Mouse (Mus musculus) heart, adult 2 months (tissue): ENCODE measurements around the gene Rragd. TPM values are rescaled to one million over a fixed set of nuclear protein-coding genes. Genes with fewer than 3 reads are reported as not detected.

Source experiments
- DNase-seq, 2 experiments: peaks; one replicate each; pipeline ENCODE4 v3.0.0; 2021
- H3K27ac ChIP-seq: fragments of 200-600 bp; 2 replicates; pipeline ENCODE4 v1.8.1; 2022
- H3K27me3 ChIP-seq: fragments of 200-500 bp; 2 replicates; pipeline ENCODE4 v1.6.1; 2012; ENCODE audit warnings: mild to moderate bottlenecking, low read length, inconsistent platforms, mixed read lengths; ENCODE audit not compliant: control insufficient read depth, insufficient read depth
- H3K36me3 ChIP-seq: fragments of 200-500 bp; 2 replicates; pipeline ENCODE4 v1.6.1; 2012; ENCODE audit warnings: low read length, inconsistent platforms; ENCODE audit not compliant: control insufficient read depth, insufficient read depth
- H3K4me1 ChIP-seq: fragments of 200-500 bp; 2 replicates; pipeline ENCODE4 v1.6.1; 2011; ENCODE audit warnings: low read length; ENCODE audit not compliant: control insufficient read depth, insufficient read depth
- H3K4me3 ChIP-seq: fragments of 200-600 bp; 2 replicates; pipeline ENCODE4 v1.8.1; 2022
- H3K79me2 ChIP-seq: fragments of 200-500 bp; replicated peaks from 2 replicates; pipeline ENCODE4 v1.6.1; 2012; ENCODE audit warnings: mild to moderate bottlenecking, inconsistent platforms, low read length, moderate library complexity, mixed read lengths; ENCODE audit not compliant: control insufficient read depth, insufficient read depth
- H3K9ac ChIP-seq: fragments of 200-500 bp; 2 replicates; pipeline ENCODE4 v1.6.1; 2012; ENCODE audit warnings: low read depth, mild to moderate bottlenecking, control low read depth, inconsistent platforms, low read length, mixed read lengths
- CTCF ChIP-seq: fragments of 200-600 bp; IDR thresholded peaks from 2 replicates; pipeline ENCODE4 v1.8.1; 2022; ENCODE audit warnings: antibody characterized with exemption, mild to moderate bottlenecking, moderate library complexity
- EP300 ChIP-seq: fragments of 200-500 bp; IDR thresholded peaks from 2 replicates; pipeline ENCODE4 v1.6.1; 2011; ENCODE audit warnings: low read depth, low read length, control low read depth; ENCODE audit not compliant: insufficient read depth
- POLR2A ChIP-seq: fragments of 200-500 bp; IDR thresholded peaks from 2 replicates; pipeline ENCODE4 v1.6.1; 2011; ENCODE audit warnings: mild to moderate bottlenecking, low read depth, low read length, control low read depth; ENCODE audit not compliant: insufficient read depth
- WGBS: fragments of 180-500 bp; shearing (Covaris S2); methylation state at CpG from one replicate; pipeline ENCODE4 v1.1.7; 2018; 5-methylcytosine and 5-hydroxymethylcytosine counted together
- intact Hi-C: fragments of 180-260 bp; cut with DNase I; formaldehyde crosslinking; loops from one replicate; pipeline ENCODE4 v1.15.1; 2025
- polyA plus RNA-seq: library from polyadenylated mRNA; depleted of rRNA; stranded (reverse); fragments of >200 nt; gene quantifications from 2 replicates; pipeline ENCODE4 v1.2.3, GENCODE M21; 2012
- total RNA-seq, 2 experiments: library from RNA; stranded (reverse); gene quantifications; 2 replicates each; pipeline ENCODE4 v1.2.3; 2021

Rragd gene
- total and polyA plus RNA-seq, 3 experiments: 30.5 to 101 (median 81.2) TPM

DNA sequence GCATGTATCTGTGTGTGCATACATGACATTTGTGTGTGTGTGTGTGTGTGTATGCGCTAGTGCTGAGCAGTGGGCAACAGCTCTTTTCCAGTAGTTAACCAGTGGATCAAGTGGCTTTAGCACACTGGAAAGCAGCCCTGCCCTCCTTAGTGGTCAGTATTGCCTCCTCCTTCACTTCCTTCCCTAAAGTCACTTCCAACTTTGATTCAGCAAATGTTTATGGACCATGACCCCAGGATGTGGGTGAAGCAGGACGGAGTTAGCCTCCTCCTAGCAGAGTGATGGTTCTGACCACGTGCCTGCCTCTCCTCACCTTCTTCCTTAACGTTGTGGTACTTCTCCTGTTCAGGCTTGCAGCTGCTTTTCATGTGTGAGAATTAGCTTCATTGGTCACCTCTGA lies 57.0 kb downstream of the Rragd start:
- no peaks in the 10 kb centered on the region for H3K4me1 ChIP-seq
- intact Hi-C loops: loop anchor here (10.0 kb wide), 1 partner anchor 385 kb away; the partner anchor contains the start of gene Mdn1
- H3K27me3 ChIP-seq: no peaks in the 10 kb centered on the region
- peaks cover 6% of the 10 kb centered on the region; the same call in 1 of the 2 replicates for H3K79me2 ChIP-seq
- no peak overlapping the region for H3K27ac ChIP-seq
- H3K36me3 ChIP-seq: peaks cover 5% of the 10 kb centered on the region; the same call in 1 of the 2 replicates
- TF ChIP-seq CTCF (no peak), EP300 (no peak), POLR2A (no peak)
- H3K9ac ChIP-seq: no peak overlapping the region
- DNase-seq: no peak
- no peak overlapping the region for H3K4me3 ChIP-seq
- WGBS: 54% methylated on average over 4 of the region's 4 CpGs

DNA sequence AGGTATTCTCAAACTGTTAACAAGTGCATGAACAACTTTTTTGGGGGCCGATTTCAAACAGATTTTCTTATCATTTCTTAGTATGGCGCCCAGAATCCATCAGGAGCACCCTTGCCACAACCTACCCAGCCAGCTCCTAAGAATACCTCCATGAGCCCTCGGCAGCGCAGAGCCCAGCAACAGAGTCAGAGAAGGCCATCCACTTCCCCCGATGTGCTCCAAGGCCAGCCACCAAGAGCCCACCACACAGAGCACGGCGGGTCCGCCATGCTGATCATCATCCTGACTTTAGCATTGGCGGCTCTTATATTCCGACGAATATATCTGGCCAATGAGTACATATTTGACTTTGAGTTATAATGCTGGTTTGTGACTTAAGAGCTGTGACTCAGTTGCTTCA lies 66.8 kb downstream of the Rragd start:
- no peak overlapping the region for H3K27ac ChIP-seq
- H3K36me3 ChIP-seq: peaks cover 4% of the 10 kb centered on the region
- no peak for TF ChIP-seq EP300
- H3K4me1 ChIP-seq: no peaks in the 10 kb centered on the region
- no peak overlapping the region for H3K9ac ChIP-seq
- no peaks in the 10 kb centered on the region for H3K79me2 ChIP-seq
- intact Hi-C loops: no loop called here
- DNase-seq: no peak
- H3K4me3 ChIP-seq: no peak overlapping the region
- H3K27me3 ChIP-seq: no peaks in the 10 kb centered on the region
- 94% methylated on average over 11 of the region's 11 CpGs for WGBS

DNA sequence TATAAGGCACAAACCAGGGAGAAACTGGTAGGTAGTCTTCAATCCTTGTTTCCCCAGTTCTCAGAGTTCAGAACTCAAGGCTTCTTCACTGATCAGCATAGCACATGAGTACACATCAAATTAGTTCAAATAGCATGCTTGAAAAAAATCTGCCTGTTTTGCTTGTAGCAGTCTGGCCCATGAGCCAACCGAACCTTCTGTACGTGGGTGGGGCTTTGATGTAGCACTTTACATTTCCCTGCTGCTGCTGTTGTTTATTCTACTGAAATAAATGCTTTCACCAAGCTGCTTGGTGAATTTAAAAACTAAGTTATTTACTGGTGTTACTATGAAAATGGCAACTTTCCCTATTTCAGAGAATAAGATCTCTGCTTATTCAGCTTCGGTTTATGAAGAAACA lies 69.2 kb downstream of the Rragd start:
- WGBS: 87% methylated on average over 3 of the region's 3 CpGs
- intact Hi-C loops: loop anchor here (5.0 kb wide), 1 partner anchor 65 kb away; no protein-coding TSS in a partner anchor
- no peak overlapping the region for H3K27ac ChIP-seq
- no peak overlapping the region for H3K9ac ChIP-seq
- no peak for DNase-seq
- H3K4me1 ChIP-seq: 0 out of 2 replicates have a peak, but pooled peaks cover under 1% of the 10 kb centered on the region
- H3K79me2 ChIP-seq: no peaks in the 10 kb centered on the region
- H3K4me3 ChIP-seq: no peak overlapping the region
- TF ChIP-seq CTCF: no peak
- TF ChIP-seq EP300: no peak
- TF ChIP-seq POLR2A: no peak
- H3K27me3 ChIP-seq: no peaks in the 10 kb centered on the region
- H3K36me3 ChIP-seq: peaks cover 3% of the 10 kb centered on the region

DNA sequence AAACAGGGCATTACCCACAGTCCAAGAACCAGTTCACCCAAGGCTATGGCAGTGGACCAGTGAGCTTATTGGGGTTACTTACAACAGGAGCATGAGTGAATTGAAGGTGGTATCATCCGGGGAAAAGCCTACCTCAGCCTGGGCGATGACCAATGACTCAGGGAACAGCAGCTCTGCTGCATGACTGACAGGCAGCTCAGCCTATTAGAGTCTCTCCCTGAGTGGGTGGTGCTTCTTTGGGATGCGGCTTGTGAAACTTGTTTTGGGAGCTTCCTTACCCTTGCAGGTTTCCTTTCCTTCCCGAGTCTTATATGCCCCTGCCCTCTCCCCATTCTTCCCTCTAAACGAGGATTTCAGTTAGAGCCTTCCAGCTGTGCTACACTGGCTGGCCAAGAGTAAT lies 69.8 kb downstream of the Rragd start:
- H3K27ac ChIP-seq: no peak overlapping the region
- peaks cover 3% of the 10 kb centered on the region for H3K36me3 ChIP-seq

DNA sequence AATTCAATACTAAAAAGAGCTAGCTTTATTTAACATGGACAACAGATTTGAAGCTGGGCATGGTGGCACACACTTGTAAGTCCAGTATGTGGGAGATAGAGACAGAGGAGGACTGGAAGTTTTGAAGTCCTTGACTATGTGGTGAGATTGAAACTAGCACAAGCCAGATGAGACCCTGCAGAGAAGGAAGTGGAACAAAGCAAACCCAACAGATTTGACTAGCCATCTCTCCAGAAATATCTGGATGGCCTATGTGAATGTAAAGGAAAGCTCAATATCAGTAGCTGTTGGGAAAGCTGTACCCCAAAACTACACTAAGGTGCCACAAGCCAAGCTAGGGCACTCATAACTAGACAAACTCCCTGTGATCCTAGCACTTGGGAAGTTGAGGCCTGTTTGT lies 71.6 kb downstream of the Rragd start:
- Histone ChIP-seq H3K79me2 (no peaks in the 10 kb centered on the region), H3K4me3 (no peak overlapping the region), H3K4me1 (peaks cover 5% of the 10 kb centered on the region), H3K9ac (no peak overlapping the region), H3K27me3 (no peaks in the 10 kb centered on the region), H3K36me3 (peaks cover 7% of the 10 kb centered on the region), H3K27ac (no peak overlapping the region)
- intact Hi-C loops: loop anchor here (5.0 kb wide), 1 partner anchor 63 kb away; no protein-coding TSS in a partner anchor
- no peak for DNase-seq
- no peak for TF ChIP-seq POLR2A
- no peak for TF ChIP-seq CTCF
- no peak for TF ChIP-seq EP300

More for the DNA sequence above, 69.8 kb downstream of the Rragd start:
- WGBS: 88% methylated on average over 5 of the region's 5 CpGs
- Histone ChIP-seq H3K9ac (no peak overlapping the region), H3K4me1 (peaks cover 1% of the 10 kb centered on the region), H3K4me3 (no peak overlapping the region), H3K79me2 (no peaks in the 10 kb centered on the region), H3K27me3 (no peaks in the 10 kb centered on the region)
- DNase-seq: no peak
- intact Hi-C loops: loop anchor here (5.0 kb wide), 1 partner anchor 65 kb away; no protein-coding TSS in a partner anchor
- no peak for TF ChIP-seq EP300
- TF ChIP-seq POLR2A: no peak
- TF ChIP-seq CTCF: no peak

DNA sequence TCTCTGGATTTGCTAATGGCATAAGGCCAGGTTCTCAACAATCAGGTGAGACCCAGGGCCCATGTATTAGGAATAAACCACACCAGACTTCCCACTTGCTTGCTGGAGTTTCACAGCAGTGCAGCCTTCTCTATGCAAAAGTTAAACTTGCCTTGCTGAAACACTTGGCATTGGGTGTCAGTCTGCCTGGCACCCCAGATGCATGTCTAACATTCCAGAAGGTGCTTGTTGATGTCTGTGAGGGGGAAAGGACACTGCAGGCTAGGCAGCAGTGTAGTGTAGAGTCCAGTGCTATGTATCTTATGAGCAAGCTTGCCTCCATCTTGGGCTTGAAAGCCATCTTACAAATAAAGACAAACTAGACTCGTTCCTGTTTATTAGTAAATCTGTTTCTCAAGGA lies 73.5 kb downstream of the Rragd start:
- DNase-seq: peak in 1 of 2 experiments; percentile 39
- no peak overlapping the region for H3K4me3 ChIP-seq
- no peaks in the 10 kb centered on the region for H3K27me3 ChIP-seq
- intact Hi-C loops: loop anchor here (5.0 kb wide), 1 partner anchor 206 kb away; no protein-coding TSS in a partner anchor
- 73% methylated on average over 1 of the region's 1 CpGs for WGBS
- TF ChIP-seq EP300 (0 out of 2 replicates have a peak, but pooled peaks have one; percentile 43), CTCF (no peak), POLR2A (no peak)
- H3K36me3 ChIP-seq: peaks cover 5% of the 10 kb centered on the region; the same call in 1 of the 2 replicates
- no peak overlapping the region for H3K9ac ChIP-seq
- no peaks in the 10 kb centered on the region for H3K79me2 ChIP-seq
- peak overlapping the region; percentile 48 for H3K27ac ChIP-seq
- H3K4me1 ChIP-seq: peaks cover 5% of the 10 kb centered on the region
